Mouse (Mus musculus) cerebellum, adult 9-10 months (tissue): Measurements from ENCODE around the gene Dnaic1.

Experiments
- DNase-seq: peaks from one replicate; pipeline ENCODE4 v3.0.0; 2022

Gene Dnaic1

GRCm38 (mm10) chr4:41636882-41637635 lies 67.5 kb downstream of the Dnaic1 start:
- DNase-seq: peak; percentile 92

- peak; percentile 59 for DNase-seq
Observed at GRCm38 (mm10) chr4:41638186-41638731, 68.7 kb downstream of the Dnaic1 start.

- peak; percentile 73 for DNase-seq
Observed at GRCm38 (mm10) chr4:41638828-41639213, 69.2 kb downstream of the Dnaic1 start.

- peak; percentile 77 for DNase-seq
Observed at GRCm38 (mm10) chr4:41639214-41639841, 69.8 kb downstream of the Dnaic1 start.

GRCm38 (mm10) chr4:41639913-41640507 lies 70.4 kb downstream of the Dnaic1 start, which contains the start of gene Enho:
Gene Enho (minus strand): TSS chr4:41640324.
- peak; percentile 95 for DNase-seq

GRCm38 (mm10) chr4:41641199-41641822 lies 71.7 kb downstream of the Dnaic1 start:
- DNase-seq: peak; percentile 67

- DNase-seq: peak; percentile 66
Observed at GRCm38 (mm10) chr4:41645488-41645887, 75.9 kb downstream of the Dnaic1 start.

- DNase-seq: no peak
Observed at GRCm38 (mm10) chr4:41648157-41648556, 78.6 kb downstream of the Dnaic1 start.

GRCm38 (mm10) chr4:41648627-41649026 lies 79.1 kb downstream of the Dnaic1 start:
- DNase-seq: no peak

- peak; percentile 85 for DNase-seq
Observed at GRCm38 (mm10) chr4:41653296-41653695, 83.7 kb downstream of the Dnaic1 start.

GRCm38 (mm10) chr4:41653730-41654129 lies 84.2 kb downstream of the Dnaic1 start:
- DNase-seq: no peak

GRCm38 (mm10) chr4:41654217-41654616 lies 84.6 kb downstream of the Dnaic1 start:
- peak; percentile 84 for DNase-seq

- DNase-seq: no peak
Observed at GRCm38 (mm10) chr4:41655525-41655924, 86.0 kb downstream of the Dnaic1 start.

- no peak for DNase-seq
Observed at GRCm38 (mm10) chr4:41658566-41659384, 89.2 kb downstream of the Dnaic1 start.

- DNase-seq: no peak
Observed at GRCm38 (mm10) chr4:41659556-41659955, 90.0 kb downstream of the Dnaic1 start.

GRCm38 (mm10) chr4:41660851-41661430 lies 91.4 kb downstream of the Dnaic1 start:
- no peak for DNase-seq

- no peak for DNase-seq
Observed at GRCm38 (mm10) chr4:41662723-41663122, 93.1 kb downstream of the Dnaic1 start.

- DNase-seq: no peak
Observed at GRCm38 (mm10) chr4:41663614-41664013, 94.0 kb downstream of the Dnaic1 start.

GRCm38 (mm10) chr4:41664533-41664932 lies 95.0 kb downstream of the Dnaic1 start:
- no peak for DNase-seq

GRCm38 (mm10) chr4:41665009-41665675 lies 95.6 kb downstream of the Dnaic1 start:
- no peak for DNase-seq

- no peak for DNase-seq
Observed at GRCm38 (mm10) chr4:41666646-41667045, 97.1 kb downstream of the Dnaic1 start.
